Mouse (Mus musculus) hindbrain, embryonic 11.5 days (tissue): ENCODE data around the gene Kat7. TPM values are rescaled to one million over a fixed set of nuclear protein-coding genes. Genes with fewer than 3 reads are reported as not detected.
A peak's percentile ranks its signal among the peaks of the same experiment; 100 is the strongest.

Experiments used
- ATAC-seq: fragments of 200-750 bp; cut with Nextera tagmentation; 2 replicates; pipeline ENCODE4 v1.8.0; 2017; ENCODE audit warnings: mild to moderate bottlenecking, moderate TSS enrichment, moderate library complexity; ENCODE audit not compliant: low FRiP score
- DNase-seq: peaks from one replicate; pipeline ENCODE4 v3.0.0-alpha.2; 2015; ENCODE audit warnings: low spot score
- H3K27ac ChIP-seq: fragments of 300-500 bp; sonication (generic); 2 replicates; pipeline ENCODE4 v1.5.1; 2014; ENCODE audit warnings: mild to moderate bottlenecking, low read depth, low read length
- H3K27me3 ChIP-seq: fragments of 300-500 bp; sonication (generic); 2 replicates; pipeline ENCODE4 v1.6.1; 2014; ENCODE audit warnings: mild to moderate bottlenecking, low read length, moderate library complexity, mixed read lengths; ENCODE audit not compliant: control insufficient read depth, insufficient read depth
- H3K36me3 ChIP-seq: fragments of 300-500 bp; sonication (generic); 2 replicates; pipeline ENCODE4 v1.6.1; 2014; ENCODE audit warnings: mild to moderate bottlenecking, low read length, moderate library complexity, mixed read lengths; ENCODE audit not compliant: control insufficient read depth, insufficient read depth
- H3K4me1 ChIP-seq: fragments of 300-500 bp; sonication (generic); replicated peaks from 2 replicates; pipeline ENCODE4 v1.6.1; 2014; ENCODE audit warnings: low read length, mixed read lengths; ENCODE audit not compliant: control insufficient read depth, insufficient read depth
- H3K4me2 ChIP-seq: fragments of 300-500 bp; sonication (generic); replicated peaks from 2 replicates; pipeline ENCODE4 v1.6.1; 2014; ENCODE audit warnings: mild to moderate bottlenecking, low read depth, low read length
- H3K4me3 ChIP-seq: fragments of 300-500 bp; sonication (generic); 2 replicates; pipeline ENCODE4 v1.5.1; 2014; ENCODE audit warnings: low read depth, low read length
- H3K9ac ChIP-seq: fragments of 300-500 bp; sonication (generic); 2 replicates; pipeline ENCODE4 v1.6.1; 2014; ENCODE audit warnings: low read depth, low read length
- H3K9me3 ChIP-seq: fragments of 300-500 bp; sonication (generic); 2 replicates; pipeline ENCODE4 v1.6.1; 2016; ENCODE audit warnings: low read length; ENCODE audit not compliant: control insufficient read depth
- WGBS: fragments of 180-500 bp; shearing (Covaris S2); extraction: QIAGEN DNeasy Blood & Tissue Kit; methylation state at CpG from one replicate; pipeline ENCODE4 v1.1.7; 2014; 5-methylcytosine and 5-hydroxymethylcytosine counted together
- polyA plus RNA-seq: library from polyadenylated mRNA; unstranded; fragments of >200 nt; fragmentation: Nextera tagmentation; extraction: Ambion mirVana; gene quantifications from 2 replicates; pipeline ENCODE4 v1.2.1, GENCODE M21; 2014

Gene Kat7
- polyA plus RNA-seq, 1 experiment from 2014 or later = 63.8 TPM

GRCm38 (mm10) chr11:95325832-95326231, 15.8 kb upstream of the Kat7 start:
- 93% methylated on average over 4 of the region's 4 CpGs for WGBS

GRCm38 (mm10) chr11:95324181-95324580, 14.1 kb upstream of the Kat7 start:
- H3K27me3 ChIP-seq = no peaks in the 10 kb centered on the region
- H3K36me3 ChIP-seq = no peaks in the 10 kb centered on the region
- 0 out of 2 replicates have a peak overlapping the region, but pooled peaks have one; percentile 30 for H3K27ac ChIP-seq
- 0 out of 2 replicates have a peak overlapping the region, but pooled peaks have one; percentile 5 for H3K4me2 ChIP-seq
- DNase-seq (peak; percentile 44), ATAC-seq (no peak)
- H3K9me3 ChIP-seq = no peaks in the 10 kb centered on the region
- no peak overlapping the region for H3K9ac ChIP-seq
- WGBS = 48% methylated on average over 10 of the region's 10 CpGs
- H3K4me1 ChIP-seq = peaks cover 4% of the 10 kb centered on the region; the same call in 1 of the 2 replicates
- no peak overlapping the region for H3K4me3 ChIP-seq

More at GRCm38 (mm10) chr11:95325832-95326231, 15.8 kb upstream of the Kat7 start:
- Histone ChIP-seq H3K9ac (no peak overlapping the region), H3K27ac (no peak overlapping the region), H3K4me1 (peaks cover 4% of the 10 kb centered on the region; the same call in 1 of the 2 replicates), H3K4me2 (no peak overlapping the region), H3K4me3 (no peak overlapping the region), H3K36me3 (no peaks in the 10 kb centered on the region), H3K27me3 (no peaks in the 10 kb centered on the region), H3K9me3 (no peaks in the 10 kb centered on the region)
- DNase-seq = no peak
- no peak for ATAC-seq

- Histone ChIP-seq H3K4me3 (no peak overlapping the region), H3K4me1 (peaks cover 4% of the 10 kb centered on the region; the same call in 1 of the 2 replicates), H3K9me3 (no peaks in the 10 kb centered on the region), H3K27ac (no peak overlapping the region), H3K9ac (no peak overlapping the region), H3K4me2 (no peak overlapping the region), H3K27me3 (no peaks in the 10 kb centered on the region), H3K36me3 (no peaks in the 10 kb centered on the region)
- 100% methylated on average over 1 of the region's 1 CpGs for WGBS
- DNase-seq (no peak), ATAC-seq (no peak)
Observed at GRCm38 (mm10) chr11:95320010-95320409, 10.0 kb upstream of the Kat7 start.

- ATAC-seq (no peak), DNase-seq (no peak)
- no peak overlapping the region for H3K4me3 ChIP-seq
- no peak overlapping the region for H3K4me2 ChIP-seq
- H3K27ac ChIP-seq = no peak overlapping the region
- H3K27me3 ChIP-seq = no peaks in the 10 kb centered on the region
- WGBS = 75% methylated on average over 1 of the region's 1 CpGs
- no peak overlapping the region for H3K9ac ChIP-seq
- H3K4me1 ChIP-seq = peaks cover 4% of the 10 kb centered on the region; the same call in 1 of the 2 replicates
- H3K9me3 ChIP-seq = no peaks in the 10 kb centered on the region
- no peaks in the 10 kb centered on the region for H3K36me3 ChIP-seq
Observed at GRCm38 (mm10) chr11:95319506-95319905, 9.5 kb upstream of the Kat7 start.

GRCm38 (mm10) chr11:95318116-95318515, 8.1 kb upstream of the Kat7 start:
- no peak overlapping the region for H3K9ac ChIP-seq
- WGBS = 95% methylated on average over 9 of the region's 9 CpGs
- no peaks in the 10 kb centered on the region for H3K36me3 ChIP-seq
- no peaks in the 10 kb centered on the region for H3K9me3 ChIP-seq
- H3K4me2 ChIP-seq = no peak overlapping the region
- no peaks in the 10 kb centered on the region for H3K27me3 ChIP-seq
- no peaks in the 10 kb centered on the region for H3K4me1 ChIP-seq
- H3K27ac ChIP-seq = no peak overlapping the region
- DNase-seq (no peak), ATAC-seq (no peak)
- H3K4me3 ChIP-seq = no peak overlapping the region

GRCm38 (mm10) chr11:95315215-95315955, 5.3 kb upstream of the Kat7 start:
- no peaks in the 10 kb centered on the region for H3K27me3 ChIP-seq
- DNase-seq = no peak
- no peak overlapping the region for H3K9ac ChIP-seq
- H3K4me3 ChIP-seq = no peak overlapping the region
- no peak overlapping the region for H3K4me2 ChIP-seq
- H3K9me3 ChIP-seq = no peaks in the 10 kb centered on the region
- WGBS = 81% methylated on average over 7 of the region's 7 CpGs
- H3K4me1 ChIP-seq = no peaks in the 10 kb centered on the region
- no peak overlapping the region for H3K27ac ChIP-seq
- no peaks in the 10 kb centered on the region for H3K36me3 ChIP-seq
- no peak for ATAC-seq

- Histone ChIP-seq H3K4me1 (no peaks in the 10 kb centered on the region; the same call in 1 of the 2 replicates), H3K27me3 (no peaks in the 10 kb centered on the region), H3K4me3 (no peak overlapping the region), H3K4me2 (0 out of 2 replicates have a peak overlapping the region, but pooled peaks have one; percentile 60), H3K27ac (no peak overlapping the region), H3K36me3 (no peaks in the 10 kb centered on the region), H3K9me3 (no peaks in the 10 kb centered on the region), H3K9ac (no peak overlapping the region)
- 21% methylated on average over 5 of the region's 5 CpGs for WGBS
- ATAC-seq (no peak), DNase-seq (no peak)
Observed at GRCm38 (mm10) chr11:95311425-95311807, 1.4 kb upstream of the Kat7 start.

- Histone ChIP-seq H3K36me3 (no peaks in the 10 kb centered on the region), H3K27me3 (no peaks in the 10 kb centered on the region), H3K9ac (peak overlapping the region; percentile 66), H3K9me3 (no peaks in the 10 kb centered on the region), H3K4me1 (no peaks in the 10 kb centered on the region; the same call in 1 of the 2 replicates), H3K4me2 (peak overlapping the region; percentile 60), H3K27ac (peak overlapping the region; percentile 61), H3K4me3 (peak overlapping the region; percentile 93)
- DNase-seq (no peak), ATAC-seq (peak; percentile 17; the same call in 1 of the 2 replicates)
- whole genome bisulfite sequencing = 7% methylated on average over 17 of the region's 17 CpGs
Observed at GRCm38 (mm10) chr11:95310648-95311424, 790 bp upstream of the Kat7 start.
